Mouse (Mus musculus): ENCODE data around the gene Abcg4.
"Not testable (repeated sequence)": the region's sequence is repeated elsewhere in the genome, so short reads cannot be mapped to it uniquely, and the experiment has no call there.

Gene Abcg4

DNA sequence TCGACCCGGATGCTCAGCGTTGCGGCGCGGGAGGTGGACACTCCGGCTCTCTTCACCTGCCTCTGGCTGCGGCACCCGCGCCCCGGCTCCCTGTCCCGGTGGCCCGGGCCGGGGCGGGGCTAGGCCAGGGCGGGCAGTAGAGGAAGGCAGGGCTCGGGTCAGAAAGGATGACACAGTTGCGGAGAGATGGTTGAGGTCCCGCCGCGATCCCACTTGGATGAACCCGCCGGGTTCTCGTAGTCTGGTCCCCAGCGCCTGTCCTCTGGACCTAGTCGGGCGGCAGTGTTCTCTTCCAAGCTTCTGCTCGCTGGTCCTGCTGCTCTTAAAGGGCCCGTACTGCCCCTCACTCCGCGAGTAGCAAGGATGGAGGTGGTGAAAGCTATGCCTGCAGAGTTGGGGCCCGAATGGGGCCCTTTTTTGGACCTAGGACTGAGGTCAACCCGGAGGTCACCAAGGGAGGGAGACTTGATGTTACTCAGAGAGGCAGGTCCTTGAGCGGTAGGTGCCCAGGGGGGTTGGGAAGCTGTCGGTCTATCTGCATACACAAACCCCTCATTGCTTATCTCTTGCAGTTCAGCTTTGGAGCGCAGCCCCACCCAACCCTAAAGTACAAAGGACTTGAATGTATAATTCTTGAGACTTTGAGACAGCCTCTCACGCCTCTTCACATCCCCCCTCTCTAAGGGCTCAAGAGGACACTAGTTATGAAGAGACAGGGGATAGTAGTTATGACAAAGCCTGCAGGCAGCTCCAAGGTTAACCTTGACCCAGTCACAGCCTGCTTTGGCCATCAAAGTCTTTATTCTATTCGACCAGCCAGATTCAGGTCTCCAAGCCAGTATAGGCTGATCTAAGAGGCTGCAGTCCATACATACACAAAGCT, at the start of gene Abcg4:
Gene Abcg4, minus strand, starts transcription at position 540 of the 883 bp plus-strand sequence.
- peak in 1 of 2 experiments; percentile 77 for DNase-seq (ENCODE audit: low spot score in 2 of 2)

DNA sequence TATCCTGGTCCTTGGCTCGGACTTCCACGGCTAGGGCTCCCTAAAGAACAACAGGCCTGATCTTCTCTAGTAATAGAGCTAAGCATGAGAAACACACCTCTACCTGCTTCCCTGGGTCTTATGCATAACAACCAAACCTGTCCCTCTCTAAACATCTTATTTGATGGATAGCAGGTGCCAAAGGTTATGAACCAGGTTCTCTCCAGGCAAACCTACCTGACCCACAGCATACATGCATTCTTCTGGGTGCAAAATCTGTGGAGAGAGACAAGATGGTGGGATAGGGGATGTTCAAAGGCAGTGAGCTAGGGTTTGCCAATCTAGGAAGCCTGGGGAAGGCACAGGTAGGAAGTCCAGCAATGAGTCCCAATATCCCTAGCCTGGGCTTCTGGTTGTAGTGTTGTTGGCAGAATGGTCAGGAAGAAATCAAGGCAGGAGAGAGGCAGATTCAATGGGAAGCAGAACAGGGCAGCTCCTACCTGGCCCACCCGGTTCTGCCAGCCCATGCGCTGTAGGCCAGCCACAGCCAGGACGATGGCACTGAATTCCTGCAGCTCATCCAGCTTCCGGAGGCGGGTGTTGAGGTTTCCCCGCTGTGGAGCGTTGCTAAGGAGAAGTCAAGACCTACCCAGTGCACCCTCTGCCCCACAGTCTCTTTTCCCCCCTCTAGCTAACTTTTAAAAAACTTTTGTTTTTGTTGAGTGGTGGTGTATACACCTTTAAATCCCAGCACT, 49.2 kb upstream of the Abcg4 start:
- DNase-seq (ENCODE audit: low spot score in 2 of 2) = peak; percentile 40 to 42

DNA sequence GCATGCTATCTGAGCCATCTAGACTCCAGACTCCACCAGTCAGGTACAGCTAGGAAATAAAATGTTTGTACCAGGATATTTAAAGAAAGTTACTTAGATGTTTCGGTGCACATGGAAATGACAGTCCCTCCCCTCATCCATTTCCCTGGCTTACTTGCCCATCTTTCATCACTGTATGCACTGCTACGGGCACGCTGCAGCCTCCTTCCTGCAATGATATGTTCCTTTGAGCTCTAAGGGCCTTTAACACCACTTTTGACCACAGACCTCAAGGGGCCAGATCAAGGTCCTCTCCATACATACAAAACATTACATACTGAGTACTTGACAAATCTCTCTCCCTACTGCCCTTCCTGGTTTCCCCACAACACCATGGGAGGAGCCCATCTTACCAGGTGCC, 48.5 kb upstream of the Abcg4 start:
- DNase-seq (ENCODE audit: low spot score in 2 of 2) = peak; percentile 35 to 47

DNA sequence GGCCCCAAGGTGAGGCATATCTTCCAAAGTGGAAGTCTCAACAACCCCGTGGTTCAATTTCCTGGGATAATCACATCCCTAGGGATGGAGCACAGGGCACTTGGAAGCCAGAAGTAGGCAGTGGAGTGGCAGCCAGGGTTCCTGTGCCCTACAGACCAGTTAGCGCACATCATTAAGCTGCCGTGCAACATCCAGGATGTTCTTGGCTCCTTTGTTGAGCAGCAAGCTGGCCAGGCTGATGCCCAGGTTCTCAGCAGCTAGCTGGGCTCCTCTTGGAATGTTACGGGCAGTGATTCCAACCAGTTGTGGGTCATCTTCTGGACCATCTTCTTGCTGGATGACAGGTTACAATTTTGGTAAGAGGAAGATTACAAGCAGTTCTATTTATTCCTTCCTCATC, 48.1 kb upstream of the Abcg4 start:
- peak; percentile 43 to 46 for DNase-seq (ENCODE audit: low spot score in 2 of 2)

DNA sequence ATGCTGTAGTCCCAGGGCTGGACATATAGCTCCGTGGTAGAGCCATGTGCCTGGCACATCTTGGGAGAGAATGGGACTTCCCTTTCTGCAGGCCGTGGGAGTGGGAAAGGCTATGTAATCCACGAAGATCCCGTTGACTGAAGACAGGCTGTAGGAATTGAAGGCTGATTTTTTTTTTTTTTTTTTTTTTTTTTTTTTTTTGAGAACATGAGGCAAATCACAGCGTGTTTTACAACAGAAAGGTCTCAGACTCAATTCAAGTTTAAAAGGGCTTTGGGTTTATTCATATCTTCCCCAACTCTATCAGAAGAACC, 47.6 kb upstream of the Abcg4 start:
- DNase-seq (ENCODE audit: low spot score in 2 of 2) = peak in 1 of 2 experiments; percentile 42

DNA sequence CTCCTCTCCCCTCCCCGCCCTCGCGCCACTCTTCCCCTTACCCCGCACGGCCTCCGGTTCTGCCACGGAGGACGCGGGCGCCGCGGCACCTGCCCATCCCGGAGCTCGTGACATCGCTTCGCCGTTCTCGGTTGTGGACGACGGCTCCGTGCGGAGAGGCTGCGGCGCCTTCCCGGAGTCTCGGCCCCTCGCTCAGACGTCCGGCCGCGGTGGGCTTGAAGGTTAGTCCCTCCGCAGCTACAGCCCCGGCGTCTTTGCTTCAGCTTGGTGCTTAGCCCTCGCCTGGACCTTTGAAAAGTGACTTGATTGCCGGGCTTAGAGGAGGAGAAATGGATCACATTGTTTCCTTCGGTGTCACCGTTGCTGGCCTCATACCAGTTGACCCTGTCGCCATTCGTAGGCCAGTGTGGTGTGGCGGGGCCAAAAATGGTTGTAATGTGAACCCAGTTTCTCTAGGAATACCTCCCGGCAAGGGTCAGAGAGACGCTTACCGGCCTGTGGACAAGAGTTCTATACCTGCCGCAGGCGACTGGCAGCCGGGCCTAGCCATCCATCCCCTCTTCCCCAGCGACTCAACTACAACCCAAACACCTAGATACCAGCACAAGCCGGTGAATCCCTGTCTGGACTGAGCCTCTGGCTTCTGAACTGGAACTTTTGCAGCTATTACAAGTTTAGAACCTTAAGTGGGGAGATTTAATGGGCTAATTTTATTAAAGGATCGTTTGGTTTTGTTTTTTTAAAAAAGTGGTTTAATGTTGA, 47.1 kb upstream of the Abcg4 start:
- DNase-seq (ENCODE audit: low spot score in 2 of 2) = peak; percentile 73 to 80

DNA sequence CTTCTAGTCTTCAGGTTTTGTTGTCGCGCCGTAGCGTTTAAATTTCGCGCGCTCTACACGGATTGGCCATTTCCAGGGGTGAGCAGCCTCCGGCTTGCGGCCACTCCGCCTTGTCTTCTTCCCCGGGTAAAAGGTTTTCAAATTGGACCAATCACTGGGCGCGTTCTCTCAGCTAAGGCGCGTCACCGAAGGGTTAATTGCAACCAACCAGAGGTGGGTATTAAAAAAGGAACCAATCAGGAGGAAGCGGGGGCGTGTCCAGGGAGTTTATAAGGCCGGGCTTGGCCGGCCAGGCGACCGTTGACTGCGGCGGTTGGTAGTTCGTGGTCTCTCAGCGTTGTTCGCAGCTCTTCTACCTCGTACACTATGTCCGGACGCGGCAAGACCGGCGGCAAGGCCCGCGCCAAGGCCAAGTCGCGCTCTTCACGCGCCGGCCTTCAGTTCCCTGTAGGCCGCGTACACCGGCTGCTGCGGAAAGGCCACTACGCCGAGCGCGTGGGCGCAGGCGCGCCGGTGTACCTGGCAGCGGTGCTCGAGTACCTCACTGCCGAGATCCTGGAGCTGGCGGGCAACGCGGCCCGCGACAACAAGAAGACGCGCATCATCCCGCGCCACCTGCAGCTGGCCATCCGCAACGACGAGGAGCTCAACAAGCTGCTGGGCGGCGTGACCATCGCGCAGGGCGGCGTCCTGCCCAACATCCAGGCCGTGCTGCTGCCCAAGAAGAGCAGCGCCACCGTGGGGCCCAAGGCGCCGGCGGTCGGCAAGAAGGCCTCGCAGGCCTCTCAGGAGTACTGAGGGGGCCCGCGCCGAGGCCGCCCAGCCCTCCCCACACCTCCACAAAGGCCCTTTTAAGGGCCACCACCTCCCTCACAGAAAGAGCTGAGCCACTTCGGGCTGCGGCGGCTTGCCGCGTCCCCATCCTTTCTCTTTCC, 46.2 kb upstream of the Abcg4 start, which contains the start of gene H2afx:
Gene H2afx, plus strand, starts transcription at position 299 of the 935 bp plus-strand sequence.
- DNase-seq (ENCODE audit: low spot score in 2 of 2) = peak; percentile 99

DNA sequence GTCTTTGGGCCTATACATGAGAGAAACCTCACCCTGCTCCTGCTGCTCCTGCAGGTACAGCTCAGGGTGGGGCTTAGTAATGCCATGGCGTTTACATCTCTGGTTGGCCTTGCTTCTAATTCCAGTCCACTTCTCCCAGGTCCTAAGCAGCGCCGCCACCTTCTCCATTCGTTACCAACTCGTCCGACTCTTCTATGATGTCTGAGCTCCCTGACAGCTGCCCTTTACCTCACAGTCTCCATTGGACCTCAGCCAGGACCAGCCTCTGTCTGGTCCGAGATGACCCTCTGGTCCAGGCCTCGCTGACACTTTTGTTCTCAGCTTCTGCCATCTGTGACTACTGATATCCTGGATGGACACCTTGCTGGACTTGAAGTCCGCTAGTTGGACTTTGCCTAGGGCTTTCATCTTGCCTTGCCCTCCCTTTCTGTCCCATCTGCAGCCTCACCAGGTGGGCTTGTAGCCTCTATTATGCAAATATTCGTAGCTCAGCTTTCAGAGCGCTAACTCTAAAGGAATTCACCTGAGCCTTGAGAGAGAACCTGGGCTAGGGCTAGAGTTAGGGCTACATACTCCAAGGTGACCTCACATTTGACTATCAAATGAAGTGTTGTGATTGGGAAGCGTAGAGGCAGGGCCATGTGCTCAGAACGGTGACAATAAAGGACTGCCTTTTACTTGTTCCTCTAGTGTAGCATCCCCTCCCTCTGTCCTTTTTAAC, 44.7 kb upstream of the Abcg4 start:
- DNase-seq (ENCODE audit: low spot score in 2 of 2) = no peak

DNA sequence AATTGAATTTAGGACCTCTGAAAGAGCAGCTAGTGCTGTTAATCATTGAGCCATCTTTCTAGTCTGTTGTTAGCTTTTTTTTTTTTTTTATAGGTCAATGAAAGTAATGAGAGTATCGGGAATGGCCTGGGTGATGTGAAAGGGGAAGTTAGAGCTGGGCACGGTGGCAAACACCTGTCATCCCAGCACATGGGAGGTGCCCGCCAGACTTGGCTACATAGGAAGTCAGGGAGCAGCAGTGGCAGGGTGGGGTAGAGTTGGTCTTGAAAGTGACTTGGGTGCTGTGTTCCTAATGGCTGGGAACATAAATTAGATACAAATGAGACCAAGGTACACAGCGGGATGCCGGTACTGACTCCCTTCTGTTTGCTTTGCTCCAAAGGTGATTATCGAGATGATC, 42.3 kb upstream of the Abcg4 start:
- DNase-seq (ENCODE audit: low spot score in 2 of 2) = no peak

DNA sequence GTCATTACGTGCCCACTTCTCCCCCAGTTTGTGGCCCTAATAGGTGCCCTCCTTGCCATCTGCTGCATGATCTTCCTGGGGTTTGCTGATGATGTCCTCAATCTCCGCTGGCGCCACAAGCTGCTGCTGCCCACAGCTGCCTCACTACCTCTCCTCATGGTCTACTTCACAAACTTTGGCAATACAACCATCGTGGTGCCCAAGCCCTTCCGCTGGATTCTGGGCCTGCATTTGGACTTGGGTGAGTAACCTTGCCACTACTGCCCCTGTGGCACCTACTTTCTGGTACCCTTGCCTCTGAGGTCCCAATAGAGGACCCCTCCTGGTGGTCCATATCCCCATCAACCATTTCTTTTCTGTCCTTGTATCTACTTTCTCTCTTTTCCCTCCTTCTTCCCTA, 39.5 kb upstream of the Abcg4 start:
- no peak for DNase-seq (ENCODE audit: low spot score in 2 of 2)

DNA sequence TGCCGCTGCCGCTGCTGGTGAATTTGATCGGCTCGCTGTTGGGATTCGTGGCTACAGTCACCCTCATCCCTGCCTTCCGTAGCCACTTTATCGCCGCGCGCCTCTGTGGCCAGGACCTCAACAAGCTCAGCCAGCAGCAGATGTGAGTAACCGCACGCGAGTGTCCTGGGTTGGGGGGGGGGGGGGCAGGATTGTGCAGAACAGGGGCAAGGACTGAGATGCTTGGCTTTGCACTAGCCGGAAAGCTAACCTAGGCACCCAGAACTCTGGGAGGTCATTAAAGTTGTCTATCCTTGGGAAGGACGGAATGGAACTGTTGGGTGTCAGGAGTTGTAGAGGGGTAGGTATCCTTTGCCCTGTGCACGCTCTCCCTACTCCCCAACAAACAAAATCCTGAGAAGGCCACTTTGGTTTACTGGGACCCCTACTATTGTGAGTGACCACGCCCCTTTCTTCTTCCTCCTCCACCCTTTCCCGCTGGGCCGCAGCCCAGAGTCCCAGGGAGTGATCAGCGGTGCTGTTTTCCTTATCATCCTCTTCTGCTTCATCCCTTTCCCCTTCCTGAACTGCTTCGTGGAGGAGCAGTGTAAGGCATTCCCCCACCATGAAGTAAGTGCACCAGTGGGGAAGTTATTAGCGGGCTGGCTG, 38.8 kb upstream of the Abcg4 start:
- DNase-seq (ENCODE audit: low spot score in 2 of 2) = peak; percentile 50 to 64

DNA sequence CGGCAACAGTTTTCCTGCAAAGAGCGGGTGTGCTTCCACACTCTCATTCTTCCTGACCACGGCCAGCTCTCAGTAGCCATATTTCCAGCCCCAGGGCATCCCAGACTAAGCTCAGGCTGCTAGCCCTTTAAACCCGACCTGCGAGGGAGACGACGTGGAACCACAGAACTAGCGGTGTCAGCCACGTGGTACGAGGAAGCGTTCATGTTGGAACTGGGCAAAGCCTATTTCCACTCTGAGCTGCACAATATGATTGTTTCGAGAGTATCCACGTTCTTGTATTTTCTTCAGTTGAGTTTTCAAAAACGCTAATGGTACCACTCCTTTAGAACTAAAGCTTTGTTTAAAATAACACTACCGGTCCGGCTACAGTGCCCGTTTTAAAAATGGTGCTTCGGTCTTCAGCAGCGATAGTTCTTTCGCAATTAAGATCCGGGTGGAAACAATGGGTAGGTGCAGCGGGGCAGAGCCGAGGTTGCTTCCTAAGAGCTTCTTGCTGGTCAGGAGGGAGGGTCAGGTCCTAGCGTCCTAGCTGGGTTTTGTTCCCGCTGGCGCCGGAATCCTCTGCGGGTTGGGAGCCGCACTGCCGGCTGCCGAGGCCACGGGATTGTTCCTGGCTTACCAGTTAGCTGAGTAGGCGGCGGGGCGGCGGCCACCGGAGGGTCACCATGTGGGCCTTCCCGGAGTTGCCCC, 38.1 kb upstream of the Abcg4 start:
- DNase-seq (ENCODE audit: low spot score in 2 of 2) = peak; percentile 64 to 78

DNA sequence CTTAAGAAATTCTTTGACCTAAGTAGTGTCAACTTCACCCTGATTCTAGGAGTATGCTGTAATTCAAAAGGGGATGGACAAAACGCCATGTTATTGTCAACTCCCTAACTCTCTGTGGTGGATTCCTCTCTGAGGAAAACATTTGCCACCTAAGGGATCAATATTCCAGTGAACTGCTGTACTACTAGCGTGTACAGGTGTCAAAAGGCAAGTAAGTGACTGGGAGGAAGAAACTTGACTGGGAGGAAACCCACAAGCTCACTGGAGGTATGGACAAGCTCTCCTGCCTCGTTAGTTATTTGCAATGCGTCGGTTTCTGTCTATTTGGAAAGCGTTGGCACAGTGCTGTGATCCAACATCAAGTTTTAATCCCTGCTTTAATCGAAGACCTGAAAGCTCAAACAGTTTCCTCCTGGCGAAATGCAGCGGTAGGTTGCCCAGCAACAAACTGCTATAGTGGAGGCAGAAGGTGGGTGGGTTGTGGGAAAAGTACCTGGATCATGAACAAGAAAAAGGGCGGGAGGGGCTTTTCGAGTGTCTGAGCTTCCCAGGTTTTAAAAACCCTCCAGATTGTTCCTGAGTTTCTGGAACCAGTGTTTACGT, 37.5 kb upstream of the Abcg4 start, which contains the start of gene Dpagt1:
Gene Dpagt1, plus strand, starts transcription at position 252 of the 603 bp plus-strand sequence.
- DNase-seq (ENCODE audit: low spot score in 2 of 2) = no peak

DNA sequence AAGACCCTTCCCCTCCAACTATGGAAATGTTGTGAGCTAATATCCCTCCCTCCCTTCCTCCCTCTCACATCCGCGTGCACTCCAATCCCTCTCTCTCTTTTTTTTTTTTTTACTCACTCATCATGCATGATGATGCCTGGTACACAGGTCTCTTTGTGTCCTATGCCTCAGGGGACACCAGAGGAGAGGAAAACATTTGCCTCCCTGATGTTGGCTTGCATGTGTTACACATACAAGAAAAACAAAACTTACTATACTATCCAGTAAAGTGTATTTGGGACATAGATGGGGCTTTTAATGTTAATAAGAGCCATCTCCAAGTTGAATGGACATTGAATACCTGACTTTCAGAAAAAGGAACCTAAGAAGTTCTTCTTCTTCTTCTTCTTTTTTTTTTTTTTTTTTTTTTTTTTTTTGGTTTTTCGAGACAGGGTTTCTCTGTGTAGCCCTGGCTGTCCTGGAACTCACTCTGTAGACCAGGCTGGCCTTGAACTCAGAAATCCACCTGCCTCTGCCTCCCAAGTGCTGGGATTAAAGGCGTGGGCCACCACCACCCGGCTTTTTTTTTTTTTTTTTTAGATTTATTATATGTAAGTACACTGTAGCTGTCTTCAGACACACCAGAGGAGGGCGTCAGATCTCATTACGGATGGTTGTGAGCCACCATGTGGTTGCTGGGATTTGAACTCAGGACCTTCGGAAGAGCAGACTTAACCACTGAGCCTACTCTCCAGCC, 36.8 kb upstream of the Abcg4 start:
- not testable (repeated sequence) for DNase-seq (ENCODE audit: low spot score in 2 of 2)

DNA sequence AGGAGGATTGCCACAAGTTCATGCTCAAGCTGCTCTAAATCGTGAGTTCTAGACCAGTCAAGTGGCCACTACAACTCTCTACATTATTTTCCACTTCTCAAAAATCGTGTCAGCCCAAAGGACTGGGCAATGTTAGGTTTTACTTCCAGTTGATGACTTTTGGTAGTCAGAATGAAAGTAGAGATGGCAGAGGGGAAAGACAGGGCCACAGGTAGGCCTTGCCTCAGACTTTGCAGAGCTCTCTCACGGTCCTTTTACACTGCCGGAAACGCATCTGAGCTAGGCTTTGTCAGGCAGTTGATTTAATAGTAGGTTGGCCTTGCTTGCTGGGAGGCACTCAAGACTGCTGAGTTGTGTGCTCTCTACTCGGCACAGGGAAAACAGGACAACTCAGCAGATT, 35.7 kb upstream of the Abcg4 start:
- DNase-seq (ENCODE audit: low spot score in 2 of 2) = no peak

DNA sequence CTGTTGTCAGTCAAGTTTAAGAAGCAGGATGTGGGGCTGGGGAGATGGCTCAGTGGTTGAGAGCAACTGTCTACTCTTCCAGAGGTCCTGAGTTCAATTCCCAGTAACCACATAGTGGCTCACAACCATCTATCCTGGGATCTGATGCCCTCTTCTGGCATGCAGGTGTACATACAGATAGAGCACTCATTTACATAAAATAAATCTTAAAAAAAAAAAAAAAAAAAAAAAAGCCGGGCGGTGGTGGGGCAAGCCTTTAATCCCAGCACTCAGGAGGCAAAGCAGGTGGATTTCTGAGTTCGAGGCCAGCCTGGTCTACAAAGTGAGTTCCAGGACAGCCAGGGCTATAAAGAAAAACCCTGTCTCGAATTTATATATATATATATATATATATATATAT, 35.2 kb upstream of the Abcg4 start:
- not testable (repeated sequence) for DNase-seq (ENCODE audit: low spot score in 2 of 2)

DNA sequence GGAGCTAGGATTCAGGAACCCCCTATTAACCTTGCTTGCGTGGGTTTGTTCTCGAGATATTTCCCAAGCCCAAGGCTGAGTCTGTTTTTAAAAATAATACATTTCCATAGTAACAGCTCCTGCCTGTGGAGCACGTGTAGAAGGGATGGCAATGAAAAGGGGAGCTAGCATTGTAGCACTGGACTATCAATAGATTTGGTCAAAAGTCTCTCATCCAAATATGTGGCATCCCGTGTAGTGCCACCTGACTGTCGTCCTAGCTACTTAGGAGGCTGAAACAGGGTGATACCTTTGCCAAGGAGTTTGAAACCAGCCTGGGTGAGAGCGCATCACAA, 32.4 kb upstream of the Abcg4 start:
- DNase-seq (ENCODE audit: low spot score in 2 of 2) = no peak

Measured in spleen, postnatal 10 days (tissue).